Mouse (Mus musculus): ENCODE measurements around the gene Arid1b.

Gene Arid1b

DNA sequence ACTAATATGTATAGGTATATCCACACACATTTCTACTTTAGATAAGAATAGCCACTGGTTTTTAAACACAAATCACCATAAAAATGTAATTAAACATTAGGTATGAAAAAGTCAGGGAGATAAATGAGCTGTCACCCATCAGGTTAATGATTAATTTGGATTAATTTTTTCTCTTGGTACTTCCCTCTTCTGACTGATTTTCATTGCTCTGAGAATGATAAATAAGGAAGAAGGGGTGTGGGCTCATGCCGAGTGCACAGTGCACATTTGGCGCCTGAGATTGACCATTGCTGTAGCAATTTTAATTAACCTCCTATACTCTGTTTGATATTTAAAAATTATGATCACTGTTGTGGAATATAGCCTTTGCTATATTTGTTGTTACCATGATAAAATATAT is 159.3 kb downstream of the Arid1b start:
- no peak for DNase-seq (ENCODE audit: low read depth, low spot score)

DNA sequence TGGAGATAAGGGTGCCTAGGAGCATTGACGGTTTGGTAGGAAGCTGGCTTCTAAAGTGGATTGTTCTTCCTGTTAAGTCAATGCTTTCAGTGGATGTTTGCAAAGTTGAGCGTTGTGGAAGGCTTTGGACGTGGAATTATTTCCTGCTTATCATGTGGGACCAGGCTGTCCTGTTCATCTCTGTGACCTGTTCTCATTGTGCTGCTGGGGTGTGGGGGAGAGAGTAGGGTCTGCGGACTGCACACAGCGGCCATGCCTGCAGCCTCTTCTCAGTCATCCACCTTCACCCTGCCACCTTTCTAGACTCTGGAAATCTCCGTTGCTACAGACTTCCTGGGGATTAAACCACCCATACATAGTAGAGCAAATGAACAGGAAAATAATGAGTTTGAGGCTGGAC is 160.2 kb downstream of the Arid1b start:
- DNase-seq (ENCODE audit: low read depth, low spot score), result no peak

- DNase-seq (ENCODE audit: low read depth, low spot score), result no peak
These were observed 163.5 kb downstream of the Arid1b start for GRCm38 (mm10) chr17:5157609-5158008.

DNA sequence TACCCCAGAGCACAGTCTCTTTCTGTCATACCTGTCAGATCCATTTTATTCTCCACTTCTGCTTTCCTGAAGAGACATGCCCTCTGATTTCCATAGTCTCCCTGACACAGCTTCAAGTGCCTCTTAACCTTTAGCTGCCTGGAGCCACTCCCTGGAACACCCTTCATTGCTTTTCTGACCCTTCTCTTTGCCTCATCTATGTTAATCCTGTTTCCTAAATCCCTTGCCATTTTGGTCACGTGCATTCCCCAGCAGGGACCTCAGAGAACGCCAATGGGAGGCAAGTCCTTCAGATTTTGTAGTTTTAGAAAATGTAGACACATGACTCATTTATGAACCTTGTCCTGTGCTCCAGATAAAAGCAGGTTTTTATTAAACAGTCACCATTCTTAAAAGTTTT is 168.4 kb downstream of the Arid1b start:
- DNase-seq (ENCODE audit: low read depth, low spot score), result no peak

- DNase-seq (ENCODE audit: low read depth, low spot score), result no peak
These were observed 169.2 kb downstream of the Arid1b start for GRCm38 (mm10) chr17:5163251-5163826.

DNA sequence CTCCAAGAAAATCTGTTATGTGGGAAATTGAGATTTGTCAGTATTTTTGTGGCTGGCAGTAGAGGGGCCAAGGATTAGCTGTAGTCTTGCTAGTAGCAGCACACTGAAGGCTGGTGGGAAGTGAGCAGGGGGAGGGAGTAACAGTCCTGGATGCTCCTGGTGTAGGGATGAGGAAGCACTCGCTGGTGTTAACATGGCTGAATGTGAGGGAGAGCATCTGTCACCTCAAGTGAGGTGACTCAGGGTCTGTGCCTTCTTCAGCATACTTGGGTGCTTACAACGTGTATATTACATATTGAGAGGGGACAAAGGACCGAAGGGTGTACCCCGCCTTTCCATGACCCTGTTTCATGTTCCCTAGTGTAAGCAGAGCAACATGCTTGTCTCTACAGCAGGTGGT is 170.7 kb downstream of the Arid1b start:
- peak; percentile 57 for DNase-seq (ENCODE audit: low read depth, low spot score)

DNA sequence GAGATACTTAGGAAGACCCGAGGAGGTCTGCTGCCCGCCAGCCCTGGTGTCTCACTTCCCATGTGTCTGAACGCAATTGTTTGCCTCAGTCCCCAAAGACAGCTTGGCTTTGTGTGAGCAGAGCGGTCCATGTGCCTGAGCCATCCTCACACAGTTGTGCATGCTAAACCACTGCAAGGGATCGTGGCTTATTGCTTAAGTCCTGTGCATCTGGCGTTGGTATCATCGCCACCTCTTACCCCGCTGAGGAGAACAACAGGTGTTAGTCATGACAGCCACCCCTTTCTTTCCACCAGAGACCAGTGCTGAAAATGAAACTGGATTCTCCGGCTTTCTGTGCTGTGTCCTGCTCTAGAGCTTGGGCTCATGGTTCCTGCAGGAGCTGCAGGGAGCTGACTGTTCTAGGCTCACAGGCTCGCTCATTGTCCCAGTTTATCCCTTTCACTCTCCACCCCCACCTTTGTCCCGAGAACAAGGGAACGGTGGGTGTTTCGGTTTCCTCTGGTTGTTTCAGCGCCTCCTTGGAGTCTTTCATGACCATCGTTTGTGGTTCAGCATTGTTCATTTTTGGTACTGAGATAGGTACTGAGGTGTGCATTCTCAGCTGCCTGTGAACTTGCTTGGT is 171.2 kb downstream of the Arid1b start:
- peak; percentile 63 for DNase-seq (ENCODE audit: low read depth, low spot score)

GRCm38 (mm10) chr17:5166175-5166574 is 172.0 kb downstream of the Arid1b start:
- no peak for DNase-seq (ENCODE audit: low read depth, low spot score)

GRCm38 (mm10) chr17:5168046-5168445 is 173.9 kb downstream of the Arid1b start:
- no peak for DNase-seq (ENCODE audit: low read depth, low spot score)

DNA sequence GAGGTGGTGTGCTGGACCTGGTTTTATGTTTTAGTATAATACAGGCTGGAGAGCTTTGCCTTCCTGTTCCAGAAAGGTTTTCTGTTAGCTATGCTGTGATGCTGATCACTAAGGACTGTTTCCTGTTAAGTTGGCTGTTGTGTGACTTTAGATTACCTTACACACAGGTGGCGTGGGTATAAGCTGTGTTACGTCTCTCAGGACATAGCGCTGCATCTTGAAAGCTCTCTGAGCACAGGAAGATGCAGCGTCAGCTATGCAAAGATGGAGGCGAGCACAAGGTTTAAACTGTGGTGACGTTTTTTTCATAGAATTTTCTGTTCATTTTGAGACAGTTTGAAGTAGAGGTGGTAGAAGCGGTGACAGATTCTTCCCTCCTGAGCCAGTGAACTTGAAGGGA is 174.5 kb downstream of the Arid1b start:
- DNase-seq (ENCODE audit: low read depth, low spot score), result no peak

- DNase-seq (ENCODE audit: low read depth, low spot score), result no peak
These were observed 176.2 kb downstream of the Arid1b start for GRCm38 (mm10) chr17:5170321-5170720.

DNA sequence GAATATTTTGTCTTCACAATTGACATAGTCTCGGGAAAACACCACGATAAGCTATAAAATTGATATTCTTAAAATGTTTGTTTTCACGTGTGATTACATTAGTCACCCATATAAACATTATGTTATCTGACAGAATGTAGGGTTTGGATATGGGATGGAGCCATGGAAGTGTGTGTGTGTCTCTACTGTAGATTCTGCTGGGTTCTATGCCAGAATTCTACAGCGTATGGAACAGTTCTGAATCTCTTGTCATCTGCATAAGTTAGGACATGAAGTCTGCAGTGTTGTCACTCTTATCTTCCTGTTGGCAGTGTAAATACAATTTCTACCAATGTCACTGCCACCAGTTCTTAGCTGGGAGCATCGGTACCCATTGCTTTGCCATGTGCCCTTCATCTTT is 177.3 kb downstream of the Arid1b start:
- no peak for DNase-seq (ENCODE audit: low read depth, low spot score)

DNA sequence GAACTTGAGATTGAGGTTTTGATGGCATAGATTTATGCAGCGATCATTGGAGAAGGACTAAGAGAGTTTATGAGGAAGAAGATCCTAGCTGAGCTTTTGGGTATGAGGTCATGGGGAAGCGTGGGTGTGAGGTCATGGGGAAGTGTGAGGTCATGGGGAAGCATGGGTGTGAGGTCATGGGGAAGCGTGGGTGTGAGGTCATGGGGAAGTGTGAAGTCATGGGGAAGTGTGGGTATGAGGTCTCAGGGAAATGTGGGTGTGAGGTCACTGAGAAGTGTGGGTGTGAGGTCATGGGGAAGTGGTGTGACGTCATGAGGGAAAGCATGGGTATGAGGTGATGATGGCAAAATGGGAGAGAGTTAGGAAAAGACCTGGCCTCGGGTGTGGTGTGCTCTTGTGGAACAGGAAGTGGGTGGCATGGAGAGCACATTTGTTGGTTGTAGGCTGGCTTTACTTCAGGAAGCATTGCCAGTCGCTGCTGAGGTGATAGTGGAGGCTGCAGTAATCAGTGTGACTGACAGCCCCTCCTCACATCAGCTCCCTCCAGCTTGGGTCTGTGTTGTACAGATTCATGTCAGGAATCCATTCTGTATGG is 180.4 kb downstream of the Arid1b start:
- DNase-seq (ENCODE audit: low read depth, low spot score), result no peak

- DNase-seq (ENCODE audit: low read depth, low spot score), result peak; percentile 84
These were observed 181.4 kb downstream of the Arid1b start for GRCm38 (mm10) chr17:5175535-5175934.

- DNase-seq (ENCODE audit: low read depth, low spot score), result no peak
These were observed 182.2 kb downstream of the Arid1b start for GRCm38 (mm10) chr17:5176315-5176714.

DNA sequence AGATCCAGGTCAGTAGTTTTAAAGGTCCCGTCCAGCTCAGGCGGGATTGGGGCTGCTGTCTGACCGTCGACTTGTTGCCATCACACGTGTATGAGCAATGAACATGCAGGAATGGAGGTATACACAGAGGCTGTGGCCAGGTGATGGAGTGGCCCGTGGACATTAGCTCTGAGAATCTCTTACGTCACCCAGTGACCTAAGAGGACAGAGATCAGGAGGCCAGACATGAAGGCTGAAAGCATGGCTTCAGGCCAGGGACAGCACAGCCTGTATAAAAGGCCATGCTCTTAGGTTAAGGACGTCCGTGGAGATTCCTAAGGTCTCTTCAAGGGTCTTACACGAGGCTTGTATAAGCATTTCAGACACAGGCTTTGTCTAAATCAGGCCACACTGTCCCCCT is 184.4 kb downstream of the Arid1b start:
- no peak for DNase-seq (ENCODE audit: low read depth, low spot score)

- no peak for DNase-seq (ENCODE audit: low read depth, low spot score)
These were observed 184.9 kb downstream of the Arid1b start for GRCm38 (mm10) chr17:5179004-5179403.

DNA sequence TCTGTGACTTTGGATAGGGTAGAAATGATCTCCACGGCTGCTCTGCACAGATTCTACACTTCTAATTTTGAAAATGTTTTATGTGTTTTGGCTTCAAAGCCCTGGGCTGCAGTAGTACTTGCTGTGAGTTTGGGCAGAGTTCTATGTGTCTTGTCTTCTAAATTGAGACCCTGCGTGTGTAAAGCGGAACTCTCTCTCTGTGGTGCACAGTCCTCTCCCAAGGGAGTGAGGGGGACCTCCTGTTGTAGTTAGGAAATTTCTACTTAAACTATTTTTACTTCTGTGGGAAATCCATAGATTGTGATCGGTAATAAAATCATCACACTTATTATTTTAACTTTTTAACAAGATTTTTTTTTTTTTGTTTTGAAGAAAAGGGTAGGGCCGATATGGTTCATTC is 185.3 kb downstream of the Arid1b start:
- DNase-seq (ENCODE audit: low read depth, low spot score), result no peak

GRCm38 (mm10) chr17:5179925-5180525 is 185.9 kb downstream of the Arid1b start:
- DNase-seq (ENCODE audit: low read depth, low spot score), result no peak

- DNase-seq (ENCODE audit: low read depth, low spot score), result no peak
These were observed 186.8 kb downstream of the Arid1b start for GRCm38 (mm10) chr17:5180925-5181324.

DNA sequence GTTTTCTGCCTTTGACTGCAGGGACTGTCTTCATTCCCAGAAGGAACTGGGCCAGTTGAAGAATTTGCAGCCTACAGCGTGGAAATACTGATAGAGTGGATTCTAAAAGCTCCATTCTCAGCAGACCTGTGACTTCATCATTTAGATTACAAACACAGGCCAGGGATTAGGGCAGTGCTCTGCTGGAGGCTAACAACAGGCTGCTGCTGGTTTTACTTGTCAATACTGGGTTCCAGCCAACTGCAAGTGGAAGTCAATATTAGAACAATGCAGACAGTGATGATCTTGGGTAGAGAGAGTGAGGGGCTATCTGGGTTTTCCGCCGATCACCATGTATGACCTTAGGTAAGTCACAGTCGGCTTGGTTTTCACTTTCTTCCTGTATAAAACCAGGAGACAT is 188.4 kb downstream of the Arid1b start:
- no peak for DNase-seq (ENCODE audit: low read depth, low spot score)

- no peak for DNase-seq (ENCODE audit: low read depth, low spot score)
These were observed 191.4 kb downstream of the Arid1b start for GRCm38 (mm10) chr17:5185501-5185900.

DNA sequence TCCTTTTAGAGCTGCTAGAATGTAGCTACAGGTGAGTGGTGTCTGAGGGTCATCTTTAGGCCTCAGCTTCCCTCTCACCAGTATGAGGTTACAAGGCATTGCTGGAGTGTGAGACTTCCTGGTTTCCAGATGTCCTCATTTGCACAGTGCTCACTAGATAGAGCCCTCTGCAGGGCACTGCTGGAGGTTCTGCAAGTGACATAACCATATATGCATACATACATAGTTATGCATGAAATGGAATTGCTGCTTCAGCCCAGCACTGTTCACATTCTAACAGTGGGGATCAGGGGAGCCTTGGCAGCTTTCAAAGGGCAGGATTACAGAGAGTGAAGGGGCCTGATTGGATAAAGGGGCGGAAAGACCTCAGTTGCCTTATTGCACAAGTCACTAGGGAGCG is 193.4 kb downstream of the Arid1b start:
- peak; percentile 51 for DNase-seq (ENCODE audit: low read depth, low spot score)
